Mouse (Mus musculus) embryonic facial prominence, embryonic 15.5 days (tissue): ENCODE results near the gene Olfr1404. TPM values are rescaled to one million over a fixed set of nuclear protein-coding genes. Genes with fewer than 3 reads are reported as not detected.

Source experiments
- polyA plus RNA-seq: library from polyadenylated mRNA; unstranded; fragments of >200 nt; fragmentation: Nextera tagmentation; extraction: Ambion mirVana; gene quantifications from 2 replicates; pipeline ENCODE4 v1.2.1, GENCODE M21; 2015

Olfr1404 gene
- polyA plus RNA-seq, 1 experiment from 2014 or later: 0.24 TPM

Other genes starting within 250 kb of the Olfr1404 start
- gene Olfr1408, start 75.0 kb upstream of the Olfr1404 start, polyA plus RNA-seq: 0.12 and 0.29 TPM in 2 replicates
- gene Olfr1406, start 21.8 kb upstream of the Olfr1404 start, polyA plus RNA-seq: 0.16 and 0.17 TPM in 2 replicates
- gene Olfr218, start 14.6 kb upstream of the Olfr1404 start, polyA plus RNA-seq: not detected in 2 replicates
- 0.39 TPM in 1 of 2 replicates, not detected in the other for gene Fcer1a, start 14.8 kb downstream of the Olfr1404 start, polyA plus RNA-seq
- gene Olfr418, start 53.6 kb downstream of the Olfr1404 start, polyA plus RNA-seq: 0.05 TPM in 1 of 2 replicates, not detected in the other
- gene Mptx2, start 65.4 kb downstream of the Olfr1404 start, polyA plus RNA-seq: not detected in 2 replicates
- gene Ackr1, start 121.4 kb downstream of the Olfr1404 start, polyA plus RNA-seq: 2.3 TPM in 2 replicates
- 2.1 and 2.5 TPM in 2 replicates for gene Aim2, start 138.5 kb downstream of the Olfr1404 start, polyA plus RNA-seq
- 5.5 and 6.2 TPM in 2 replicates for gene Cadm3, start 155.3 kb downstream of the Olfr1404 start, polyA plus RNA-seq